Mouse (Mus musculus) E14TG2a.4 (cell line): ENCODE data around the gene Gng2.

Experiments used
- H3K27me3 ChIP-seq: 2 replicates; pipeline ENCODE4 v1.6.1; 2014; ENCODE audit warnings: low read length, control low read depth; ENCODE audit not compliant: insufficient read depth
- H3K36me3 ChIP-seq: 2 replicates; pipeline ENCODE4 v1.6.1; 2014; ENCODE audit warnings: low read length, control low read depth; ENCODE audit not compliant: insufficient read depth
- H3K4me1 ChIP-seq: replicated peaks from 2 replicates; pipeline ENCODE4 v1.6.1; 2014; ENCODE audit warnings: low read depth, low read length, control low read depth
- H3K4me3 ChIP-seq: replicated peaks from 2 replicates; pipeline ENCODE4 v1.5.1; 2014; ENCODE audit warnings: mild to moderate bottlenecking, low read length
- H3K9me3 ChIP-seq: 2 replicates; pipeline ENCODE4 v1.6.1; 2014; ENCODE audit warnings: low read length, control low read depth
- CTCF ChIP-seq: conservative IDR thresholded peaks from 2 replicates; pipeline ENCODE4 v1.5.1; 2014; ENCODE audit warnings: low read length
- NANOG ChIP-seq: IDR thresholded peaks from 2 replicates; pipeline ENCODE4 v1.6.1; 2014; ENCODE audit warnings: borderline replicate concordance, low read length, mixed read lengths
- POU5F1 ChIP-seq: IDR thresholded peaks from 2 replicates; pipeline ENCODE4 v1.6.1; 2014; ENCODE audit warnings: low read length, borderline replicate concordance

The Gng2 gene

DNA sequence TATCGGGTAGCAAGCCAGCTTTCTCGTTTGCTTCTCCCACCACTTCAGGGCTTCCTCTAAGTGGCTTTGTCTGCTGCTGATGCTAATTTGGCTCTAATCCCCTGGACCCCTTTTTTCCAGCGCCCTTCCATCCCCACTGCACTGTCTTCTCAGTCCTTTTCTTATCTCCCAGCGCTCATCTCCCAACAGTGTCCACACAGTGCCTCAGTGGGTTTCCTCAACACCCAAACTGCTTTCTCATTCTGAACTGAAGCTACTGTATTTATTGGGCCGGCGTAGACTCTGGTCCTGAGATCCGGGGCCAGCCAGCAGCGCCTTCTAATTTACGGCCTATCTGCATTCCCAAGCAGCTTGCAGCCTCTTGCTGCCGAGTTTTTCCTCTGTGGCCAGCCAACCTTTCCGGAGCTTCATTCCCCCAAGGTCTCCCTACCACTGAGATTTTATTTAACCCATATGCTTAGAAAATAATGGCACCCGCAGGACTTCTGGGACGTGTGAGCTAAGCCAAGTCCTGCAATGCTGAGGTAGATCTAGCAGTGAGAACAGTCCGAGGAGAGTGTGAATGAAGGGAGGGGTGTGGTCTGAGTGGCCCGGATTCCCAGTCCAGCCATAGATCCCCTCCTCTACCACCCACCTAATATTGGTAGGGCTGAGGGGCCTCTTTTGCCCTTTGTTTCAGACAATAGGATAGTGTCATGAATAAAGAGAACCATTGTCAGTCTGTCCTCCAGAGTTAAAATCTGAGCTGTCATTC lies at the start of gene Gng2:
TSS of gene Gng2 (minus strand) at position 357 of the 754 bp plus-strand sequence.
- peaks cover 49% of the 10 kb centered on the region for H3K4me1 ChIP-seq
- H3K4me3 ChIP-seq: peak within 1 kb of the TSS; percentile 78
- H3K27me3 ChIP-seq: no peaks in the 10 kb centered on the region
- H3K9me3 ChIP-seq: no peaks in the 10 kb centered on the region
- H3K36me3 ChIP-seq: no peaks in the 10 kb centered on the region
- no peak for TF ChIP-seq CTCF
- TF ChIP-seq NANOG: no peak

DNA sequence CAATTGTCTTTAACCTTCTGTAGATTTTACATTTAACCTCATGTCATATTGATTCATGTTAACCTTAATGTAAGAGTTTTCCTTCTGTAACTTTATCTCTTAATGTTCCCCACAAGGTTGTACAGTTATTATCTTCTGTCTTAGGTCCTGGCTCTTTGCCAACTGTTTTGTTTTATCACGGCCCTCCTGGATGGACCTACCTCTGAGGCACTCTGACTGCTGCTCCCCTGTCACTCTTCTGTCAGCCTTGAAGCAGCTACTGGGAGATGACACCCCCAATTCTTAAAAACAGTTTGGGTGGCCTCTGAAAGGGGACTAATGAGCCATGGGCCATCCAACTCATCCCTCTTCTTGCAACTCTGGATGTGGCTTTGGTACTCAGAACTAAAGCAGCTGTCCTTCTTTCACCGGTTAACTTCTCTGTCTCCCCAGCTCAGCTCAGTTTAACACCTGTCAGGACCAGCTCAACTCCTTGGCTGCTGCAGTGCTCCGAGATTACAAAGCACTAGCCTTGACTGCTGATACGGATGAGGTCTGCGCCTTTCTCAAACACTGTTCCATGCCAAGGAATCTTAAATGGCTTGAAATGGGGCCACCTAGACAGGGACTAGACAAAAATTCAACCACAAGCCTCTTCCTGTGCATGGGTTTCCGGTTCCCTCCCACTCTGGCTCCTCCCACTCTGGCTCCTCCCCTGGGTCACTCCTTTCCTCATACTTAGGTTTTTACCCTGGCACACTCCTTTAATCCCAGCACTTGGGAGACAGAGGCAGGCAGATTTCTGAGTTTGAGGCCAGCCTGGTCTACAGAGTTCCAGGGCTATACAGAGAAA lies 47.7 kb upstream of the Gng2 start:
- Histone ChIP-seq H3K4me3 (peak overlapping the region; percentile 58), H3K9me3 (no peaks in the 10 kb centered on the region), H3K36me3 (no peaks in the 10 kb centered on the region), H3K4me1 (peaks cover 47% of the 10 kb centered on the region), H3K27me3 (no peaks in the 10 kb centered on the region)
- no peak for TF ChIP-seq POU5F1
- TF ChIP-seq CTCF: no peak
- TF ChIP-seq NANOG: no peak

DNA sequence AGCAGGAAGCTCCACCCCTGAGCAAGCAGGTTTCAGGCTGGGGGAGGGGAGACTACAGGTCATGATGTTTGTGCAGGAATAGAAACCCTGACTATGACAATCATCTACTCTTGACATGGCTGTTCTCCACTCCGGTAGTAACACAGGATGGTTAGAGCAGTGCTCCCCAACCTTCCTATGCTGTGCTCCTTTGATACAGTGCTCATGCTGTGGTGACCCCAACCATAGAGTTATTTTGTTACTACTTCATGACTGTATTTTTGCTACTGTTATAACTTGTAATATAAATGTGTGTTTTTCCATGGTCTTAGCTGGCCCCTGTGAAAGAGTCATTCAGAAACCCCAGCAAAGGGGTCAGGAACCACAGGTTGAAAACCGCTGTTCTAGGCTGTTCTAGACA lies 46.5 kb upstream of the Gng2 start:
- Histone ChIP-seq H3K36me3 (no peaks in the 10 kb centered on the region), H3K27me3 (no peaks in the 10 kb centered on the region), H3K4me1 (peaks cover 37% of the 10 kb centered on the region), H3K9me3 (no peaks in the 10 kb centered on the region), H3K4me3 (no peak overlapping the region)
- TF ChIP-seq NANOG (no peak), POU5F1 (no peak), CTCF (no peak)

DNA sequence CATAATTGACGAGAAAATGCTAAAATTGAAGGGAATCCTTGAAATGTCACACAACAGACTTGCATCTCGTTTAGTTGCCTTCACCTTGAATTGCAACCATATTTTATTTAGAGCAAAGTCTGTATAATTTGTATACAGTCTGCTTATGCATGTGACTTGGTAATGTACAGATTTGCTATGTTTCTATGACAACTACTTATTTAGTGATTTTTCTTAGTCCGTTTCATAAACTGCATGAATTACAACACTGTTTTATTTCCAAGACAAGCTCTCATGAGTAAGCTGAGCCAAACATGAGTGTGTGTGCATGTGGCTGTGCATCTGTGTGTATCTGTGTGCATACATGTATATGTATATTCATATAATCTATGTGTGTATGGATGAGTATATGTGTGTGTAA lies 42.1 kb upstream of the Gng2 start:
- Histone ChIP-seq H3K36me3 (no peaks in the 10 kb centered on the region), H3K4me3 (no peak overlapping the region), H3K27me3 (no peaks in the 10 kb centered on the region), H3K4me1 (peaks cover 5% of the 10 kb centered on the region), H3K9me3 (no peaks in the 10 kb centered on the region)
- no peak for TF ChIP-seq NANOG
- no peak for TF ChIP-seq POU5F1
- TF ChIP-seq CTCF: no peak

DNA sequence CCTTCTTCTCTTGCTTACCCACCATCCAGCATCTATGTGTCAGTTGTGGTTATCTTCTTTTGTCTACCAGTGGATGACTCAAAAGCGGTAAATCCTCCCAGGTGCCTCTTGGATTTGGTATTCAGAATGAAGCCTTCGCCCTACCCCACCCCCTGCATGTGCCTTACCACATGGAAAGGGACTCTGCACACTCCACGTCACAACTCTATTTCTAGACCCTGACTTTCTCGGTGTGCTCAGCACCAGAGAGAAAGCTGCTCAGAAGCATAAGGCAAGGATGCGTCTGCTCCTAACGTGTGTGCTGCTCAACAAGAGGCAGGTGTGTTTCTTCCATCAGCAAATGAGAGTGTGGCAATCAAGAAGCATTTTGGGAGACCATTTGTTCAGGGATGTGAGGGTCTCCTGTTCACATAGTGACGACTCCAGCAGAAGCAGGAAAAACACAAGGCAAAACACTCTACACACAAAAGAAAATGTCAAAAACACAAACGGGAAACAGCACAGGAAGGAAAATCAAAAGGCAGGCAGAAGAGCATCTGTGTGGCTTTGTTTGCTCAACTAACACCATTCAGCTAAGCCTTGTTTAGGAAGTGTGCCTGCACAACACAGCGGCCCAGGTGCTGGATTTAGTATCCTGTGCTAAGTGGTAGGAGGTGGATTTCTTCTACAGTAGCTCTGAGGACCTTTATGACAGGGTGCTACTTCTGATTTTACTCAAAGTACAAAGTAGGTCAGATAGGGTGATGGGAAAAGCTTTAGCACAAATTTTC lies 35.3 kb upstream of the Gng2 start:
- Histone ChIP-seq H3K9me3 (0 out of 2 replicates have a peak, but pooled peaks cover 7% of the 10 kb centered on the region), H3K4me1 (no peaks in the 10 kb centered on the region), H3K27me3 (no peaks in the 10 kb centered on the region), H3K4me3 (no peak overlapping the region), H3K36me3 (no peaks in the 10 kb centered on the region)
- TF ChIP-seq NANOG (no peak), POU5F1 (no peak)

DNA sequence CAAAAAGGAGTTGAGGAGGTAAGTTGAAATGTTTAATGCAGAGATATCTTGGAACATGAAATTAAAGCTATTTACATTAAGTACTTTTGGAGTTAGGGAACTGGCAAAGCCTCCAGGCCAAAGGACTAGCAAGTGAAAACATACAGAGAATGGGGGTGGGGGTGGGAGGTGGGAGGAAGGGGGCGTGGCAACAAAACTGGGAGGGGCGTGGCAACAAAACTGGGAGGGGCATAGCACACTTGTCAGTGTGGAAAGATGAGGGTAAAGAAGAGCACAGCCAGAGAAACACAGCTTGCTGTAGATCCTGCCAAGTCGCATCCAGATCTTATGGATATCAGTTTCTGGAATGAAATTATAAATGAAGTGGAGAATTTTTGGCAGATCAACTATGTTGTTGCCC lies 30.0 kb upstream of the Gng2 start:
- Histone ChIP-seq H3K27me3 (no peaks in the 10 kb centered on the region), H3K4me3 (no peak overlapping the region), H3K4me1 (peaks cover 6% of the 10 kb centered on the region), H3K36me3 (no peaks in the 10 kb centered on the region), H3K9me3 (peaks cover 12% of the 10 kb centered on the region)
- TF ChIP-seq CTCF (no peak), NANOG (no peak), POU5F1 (no peak)

DNA sequence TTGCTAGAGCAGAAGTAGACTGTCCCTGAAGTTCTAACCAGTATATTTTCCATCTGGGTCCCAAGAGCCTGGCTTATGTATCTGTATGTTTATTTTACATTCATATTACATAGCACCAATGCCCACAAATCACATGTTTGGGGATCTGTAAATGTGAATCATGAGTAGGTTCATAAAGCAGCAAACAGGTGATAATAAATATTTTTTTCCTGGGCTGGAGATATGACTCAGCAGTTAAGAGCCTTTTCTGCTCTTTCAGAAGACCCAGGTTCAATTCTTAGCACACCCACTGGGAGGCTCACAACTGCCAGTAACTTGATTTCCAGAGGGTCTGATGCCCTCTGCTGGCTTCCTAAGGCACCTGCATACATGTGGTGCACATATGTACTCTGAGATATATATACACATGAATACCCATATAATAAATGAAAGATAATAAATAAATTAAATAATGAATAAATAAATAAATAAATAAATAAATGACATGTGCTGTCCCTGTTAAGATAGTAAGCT lies 27.4 kb upstream of the Gng2 start:
- TF ChIP-seq NANOG: no peak
- peak; percentile 40 for TF ChIP-seq CTCF
- Histone ChIP-seq H3K27me3 (no peaks in the 10 kb centered on the region), H3K36me3 (no peaks in the 10 kb centered on the region), H3K4me3 (no peak overlapping the region), H3K4me1 (peaks cover 6% of the 10 kb centered on the region), H3K9me3 (peaks cover 6% of the 10 kb centered on the region)

DNA sequence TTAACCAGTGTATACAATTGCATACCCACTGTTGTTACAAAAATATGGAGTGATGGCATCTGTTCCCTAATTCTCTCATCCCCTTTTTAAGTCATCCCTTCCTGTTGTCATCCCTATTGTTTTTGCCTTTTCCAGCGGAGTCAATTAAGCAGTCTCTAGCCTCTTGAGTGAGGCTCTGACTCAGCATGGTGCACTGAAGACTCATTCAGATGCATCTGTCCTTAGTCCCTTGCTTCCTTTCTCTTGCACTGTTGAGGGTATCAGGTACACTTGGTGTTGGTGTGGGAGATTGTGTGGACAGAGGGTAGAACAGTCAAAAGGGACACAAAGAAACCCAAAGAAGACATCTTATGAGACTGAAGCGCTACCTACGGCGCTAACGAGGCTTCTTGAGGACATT lies 19.4 kb upstream of the Gng2 start:
- Histone ChIP-seq H3K36me3 (no peaks in the 10 kb centered on the region), H3K4me1 (peaks cover 70% of the 10 kb centered on the region), H3K4me3 (no peak overlapping the region), H3K9me3 (no peaks in the 10 kb centered on the region), H3K27me3 (no peaks in the 10 kb centered on the region)
- TF ChIP-seq POU5F1 (no peak), NANOG (peak; percentile 20; the same call in 1 of the 2 replicates)
